Mouse (Mus musculus) midbrain, postnatal 0 days (tissue): ENCODE measurements at regions not wholly inside any gene's neighbourhood (a gene's known extent, or its start where the extent isn't known, plus 50 kb on each side); places are given as distances from the start of the nearest gene placed in this dataset.

ENCODE experiments used
- ATAC-seq: fragments of 200-750 bp; cut with Nextera tagmentation; 2 replicates; pipeline ENCODE4 v1.8.0; 2017; ENCODE audit warnings: moderate number of reproducible peaks, mild to moderate bottlenecking, moderate TSS enrichment, moderate library complexity; ENCODE audit not compliant: low FRiP score
- DNase-seq: peaks from one replicate; pipeline ENCODE4 v3.0.0-alpha.2; 2015; ENCODE audit warnings: low spot score
- H3K27ac ChIP-seq: fragments of 300-500 bp; sonication (generic); 2 replicates; pipeline ENCODE4 v1.5.1; 2014; ENCODE audit warnings: low read depth, mild to moderate bottlenecking, low read length, mixed read lengths
- H3K27me3 ChIP-seq: fragments of 300-500 bp; sonication (generic); 2 replicates; pipeline ENCODE4 v1.6.1; 2014; ENCODE audit warnings: low read length, control low read depth, mixed read lengths; ENCODE audit not compliant: insufficient read depth
- H3K36me3 ChIP-seq: fragments of 300-500 bp; sonication (generic); 2 replicates; pipeline ENCODE4 v1.6.1; 2014; ENCODE audit warnings: low read length, control low read depth, mixed read lengths; ENCODE audit not compliant: insufficient read depth
- H3K4me1 ChIP-seq: fragments of 300-500 bp; sonication (generic); 2 replicates; pipeline ENCODE4 v1.6.1; 2014; ENCODE audit warnings: mild to moderate bottlenecking, control low read depth, antibody characterized with exemption, low read length, mixed read lengths; ENCODE audit not compliant: insufficient read depth
- H3K4me2 ChIP-seq: fragments of 300-500 bp; sonication (generic); 2 replicates; pipeline ENCODE4 v1.6.1; 2014; ENCODE audit warnings: low read depth, mild to moderate bottlenecking, low read length, mixed read lengths; ENCODE audit not compliant: poor library complexity, severe bottlenecking
- H3K4me3 ChIP-seq: fragments of 300-500 bp; sonication (generic); 2 replicates; pipeline ENCODE4 v1.5.1; 2014; ENCODE audit warnings: low read depth, mild to moderate bottlenecking, low read length, moderate library complexity
- H3K9ac ChIP-seq: fragments of 300-500 bp; sonication (generic); replicated peaks from 2 replicates; pipeline ENCODE4 v1.6.1; 2014; ENCODE audit warnings: mild to moderate bottlenecking, low read length, moderate library complexity, mixed read lengths; ENCODE audit not compliant: poor library complexity, severe bottlenecking
- H3K9me3 ChIP-seq: fragments of 300-500 bp; sonication (generic); 2 replicates; pipeline ENCODE4 v1.6.1; 2016; ENCODE audit warnings: low read length, control low read depth
- CTCF ChIP-seq: IDR thresholded peaks from 2 replicates; pipeline ENCODE4 v1.5.1; 2016; ENCODE audit warnings: antibody characterized with exemption, mild to moderate bottlenecking
- WGBS: fragments of 180-500 bp; shearing (Covaris S2); extraction: QIAGEN DNeasy Blood & Tissue Kit; methylation state at CpG from one replicate; pipeline ENCODE4 v1.1.7; 2014; 5-methylcytosine and 5-hydroxymethylcytosine counted together

- WGBS, result 73% methylated on average over 5 of the region's 5 CpGs
These were observed 206.9 kb upstream of the Cadm1 start for GRCm38 (mm10) chr9:47323051-47323450.

GRCm38 (mm10) chr9:47327575-47327974 lies 202.4 kb upstream of the Cadm1 start:
- no peak for TF ChIP-seq CTCF
- no peak overlapping the region for H3K9ac ChIP-seq
- peak; percentile 76 for DNase-seq

More at GRCm38 (mm10) chr9:47323051-47323450, 206.9 kb upstream of the Cadm1 start:
- no peak for ATAC-seq
- Histone ChIP-seq H3K36me3 (no peaks in the 10 kb centered on the region), H3K4me2 (no peak overlapping the region), H3K27ac (no peak overlapping the region), H3K27me3 (no peaks in the 10 kb centered on the region), H3K9me3 (no peaks in the 10 kb centered on the region), H3K4me3 (no peak overlapping the region), H3K4me1 (no peaks in the 10 kb centered on the region), H3K9ac (no peak overlapping the region)
- no peak for TF ChIP-seq CTCF
- no peak for DNase-seq

GRCm38 (mm10) chr9:47332929-47333328 lies 197.0 kb upstream of the Cadm1 start:
- no peaks in the 10 kb centered on the region for H3K9me3 ChIP-seq
- peak; percentile 39 for TF ChIP-seq CTCF
- no peaks in the 10 kb centered on the region for H3K36me3 ChIP-seq
- no peaks in the 10 kb centered on the region for H3K4me1 ChIP-seq
- H3K27ac ChIP-seq, result no peak overlapping the region
- no peaks in the 10 kb centered on the region for H3K27me3 ChIP-seq
- H3K4me2 ChIP-seq, result no peak overlapping the region
- H3K9ac ChIP-seq, result no peak overlapping the region
- H3K4me3 ChIP-seq, result no peak overlapping the region
- DNase-seq (no peak), ATAC-seq (no peak)
- WGBS, result 66% methylated on average over 4 of the region's 4 CpGs

More at GRCm38 (mm10) chr9:47327575-47327974, 202.4 kb upstream of the Cadm1 start:
- Histone ChIP-seq H3K4me3 (no peak overlapping the region), H3K36me3 (no peaks in the 10 kb centered on the region), H3K27ac (no peak overlapping the region), H3K9me3 (no peaks in the 10 kb centered on the region), H3K27me3 (no peaks in the 10 kb centered on the region), H3K4me2 (no peak overlapping the region), H3K4me1 (no peaks in the 10 kb centered on the region)
- 99% methylated on average over 2 of the region's 2 CpGs for WGBS
- peak; percentile 80; the same call in 1 of the 2 replicates for ATAC-seq

- Histone ChIP-seq H3K9ac (no peak overlapping the region), H3K4me1 (no peaks in the 10 kb centered on the region), H3K27ac (no peak overlapping the region), H3K36me3 (no peaks in the 10 kb centered on the region), H3K4me3 (no peak overlapping the region), H3K9me3 (no peaks in the 10 kb centered on the region), H3K27me3 (no peaks in the 10 kb centered on the region), H3K4me2 (no peak overlapping the region)
- ATAC-seq (no peak), DNase-seq (no peak)
- TF ChIP-seq CTCF, result peak; percentile 42
- 66% methylated on average over 4 of the region's 4 CpGs for WGBS
These were observed 191.8 kb upstream of the Cadm1 start for GRCm38 (mm10) chr9:47338221-47338620.

GRCm38 (mm10) chr9:47346527-47347111 lies 183.4 kb upstream of the Cadm1 start:
- Histone ChIP-seq H3K4me2 (no peak overlapping the region), H3K4me1 (no peaks in the 10 kb centered on the region; the same call in 1 of the 2 replicates), H3K36me3 (no peaks in the 10 kb centered on the region), H3K9ac (no peak overlapping the region), H3K4me3 (no peak overlapping the region), H3K27me3 (no peaks in the 10 kb centered on the region), H3K27ac (no peak overlapping the region), H3K9me3 (no peaks in the 10 kb centered on the region)
- 93% methylated on average over 2 of the region's 2 CpGs for WGBS
- ATAC-seq, result no peak
- TF ChIP-seq CTCF, result no peak
- DNase-seq, result no peak

- Histone ChIP-seq H3K9ac (no peak overlapping the region), H3K4me2 (no peak overlapping the region), H3K36me3 (no peaks in the 10 kb centered on the region), H3K4me1 (peaks cover 15% of the 10 kb centered on the region), H3K27ac (no peak overlapping the region), H3K27me3 (no peaks in the 10 kb centered on the region), H3K9me3 (no peaks in the 10 kb centered on the region), H3K4me3 (no peak overlapping the region)
- 79% methylated on average over 5 of the region's 5 CpGs for WGBS
- no peak for TF ChIP-seq CTCF
- ATAC-seq (no peak), DNase-seq (no peak)
These were observed 179.7 kb upstream of the Cadm1 start for GRCm38 (mm10) chr9:47350301-47350700.
